Mouse (Mus musculus) frontal cortex, adult 2 months (tissue): ENCODE measurements around the gene Grm4. TPM values are rescaled to one million over a fixed set of nuclear protein-coding genes. Genes with fewer than 3 reads are reported as not detected.

ENCODE experiments used
- DNase-seq, 2 experiments: peaks; one replicate each; pipeline ENCODE4 v3.0.0; 2022; ENCODE audit warnings: low spot score in 1 of 2; ENCODE audit errors: extremely low spot score in 1 of 2
- polyA plus RNA-seq: library from polyadenylated mRNA; depleted of rRNA; stranded (reverse); fragments of >200 nt; gene quantifications from 2 replicates; pipeline ENCODE4 v1.2.3, GENCODE M21; 2012

The Grm4 gene
- polyA plus RNA-seq, 1 experiment, result 39.8 TPM

DNA sequence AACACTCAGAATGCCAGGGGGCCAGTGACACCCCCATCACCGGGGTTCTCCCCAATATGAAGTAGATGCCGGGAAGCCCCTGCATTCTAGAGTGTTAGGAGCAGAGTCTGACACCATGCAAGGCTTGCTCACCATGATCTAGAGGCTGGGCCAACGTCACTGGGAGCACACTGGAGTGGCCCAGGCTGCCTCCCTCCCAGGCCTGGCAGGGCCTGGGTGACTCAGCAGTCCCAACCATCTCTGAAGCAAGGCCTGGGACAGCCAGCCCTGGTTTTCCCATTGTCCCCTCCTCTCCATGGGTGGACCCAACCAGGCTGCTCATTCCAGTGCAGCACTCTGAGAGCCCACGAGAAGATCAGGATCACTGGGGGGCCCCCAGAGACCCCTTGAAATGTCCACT, 20.4 kb downstream of the Grm4 start:
- no peak for DNase-seq

DNA sequence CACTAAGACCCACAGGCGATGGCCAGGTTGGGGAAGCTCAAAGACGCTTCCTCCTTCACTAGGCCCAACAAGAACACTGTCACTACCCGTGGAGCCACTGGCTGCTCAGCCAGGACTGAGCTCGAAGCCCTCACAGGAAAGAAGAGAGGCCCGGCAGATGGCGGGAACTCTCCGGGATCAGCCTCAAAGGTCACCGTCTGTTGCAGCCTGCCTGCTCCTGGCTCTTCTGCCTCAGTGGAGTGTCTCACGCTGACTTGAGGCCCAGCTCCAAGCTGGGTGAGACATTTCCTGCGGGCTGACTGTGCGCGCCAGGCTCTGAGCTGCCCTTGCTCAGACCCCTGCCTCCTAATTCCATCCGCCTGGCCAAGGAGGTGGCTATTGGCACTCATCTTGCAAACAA, 22.1 kb downstream of the Grm4 start:
- no peak for DNase-seq

DNA sequence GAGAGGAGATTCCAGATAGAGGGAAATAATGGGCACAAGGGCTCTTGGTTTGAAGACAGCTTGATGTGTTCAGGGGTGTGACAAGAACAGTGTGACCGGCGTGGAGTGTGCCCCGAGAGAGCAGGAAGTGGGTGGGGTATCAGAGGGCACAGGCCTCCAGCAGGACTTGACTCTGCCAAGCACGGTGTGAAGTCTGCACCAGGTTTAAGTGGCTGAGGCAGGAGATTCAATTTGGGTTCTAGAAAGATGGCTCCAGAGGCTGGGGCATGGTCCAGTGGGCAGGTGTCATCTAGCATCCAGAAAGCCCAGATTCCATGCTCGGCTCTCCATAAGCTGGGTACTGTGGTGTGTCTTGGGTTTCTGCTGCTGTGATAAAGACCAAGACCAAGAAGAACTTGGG, 23.4 kb downstream of the Grm4 start:
- no peak for DNase-seq

DNA sequence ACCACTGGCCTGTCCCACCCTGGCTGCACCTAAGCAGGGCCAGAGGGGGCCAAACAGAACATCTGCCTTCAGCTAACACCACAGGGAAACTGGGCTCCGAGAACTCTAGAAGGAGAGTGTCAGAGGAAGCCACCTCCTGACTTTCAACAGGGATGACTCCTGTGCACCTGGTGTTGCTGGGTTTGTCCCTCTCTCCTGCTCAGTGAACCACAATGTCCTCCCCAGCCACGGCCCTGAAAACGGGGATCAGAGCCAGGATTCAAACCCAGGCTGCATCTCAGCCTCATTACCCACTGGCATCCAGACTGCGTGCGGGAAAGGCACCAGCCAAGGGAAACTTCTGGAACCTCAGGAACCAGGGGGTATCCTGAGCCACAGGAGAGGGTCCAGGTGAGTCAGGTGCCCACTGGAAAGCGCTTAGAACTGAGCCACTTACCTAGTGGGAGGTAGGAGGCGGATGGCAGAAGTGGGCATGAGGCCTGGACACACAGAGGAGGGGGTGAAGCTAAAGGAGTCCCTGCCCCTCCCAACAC, 26.1 kb downstream of the Grm4 start:
- no peak for DNase-seq

DNA sequence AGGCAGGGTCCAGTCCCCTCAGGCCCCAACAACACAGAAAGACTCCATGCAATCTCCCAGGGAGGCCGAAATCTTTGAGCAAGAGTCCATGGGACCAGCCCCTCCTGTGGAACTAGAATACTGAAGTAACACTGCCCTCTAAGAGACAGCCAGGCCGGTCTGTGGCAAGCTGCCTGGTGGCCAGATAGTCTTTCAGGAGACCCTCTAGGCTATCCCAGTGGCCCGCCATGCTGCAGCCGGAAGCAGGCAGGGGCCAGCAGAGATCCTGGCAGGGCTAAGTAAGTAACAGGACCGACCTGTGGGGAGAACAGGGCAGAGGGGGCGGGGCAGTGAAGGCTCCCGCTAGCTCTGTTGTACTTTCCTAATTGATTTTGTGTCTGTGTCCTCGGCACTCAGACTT, 27.2 kb downstream of the Grm4 start:
- no peak for DNase-seq

DNA sequence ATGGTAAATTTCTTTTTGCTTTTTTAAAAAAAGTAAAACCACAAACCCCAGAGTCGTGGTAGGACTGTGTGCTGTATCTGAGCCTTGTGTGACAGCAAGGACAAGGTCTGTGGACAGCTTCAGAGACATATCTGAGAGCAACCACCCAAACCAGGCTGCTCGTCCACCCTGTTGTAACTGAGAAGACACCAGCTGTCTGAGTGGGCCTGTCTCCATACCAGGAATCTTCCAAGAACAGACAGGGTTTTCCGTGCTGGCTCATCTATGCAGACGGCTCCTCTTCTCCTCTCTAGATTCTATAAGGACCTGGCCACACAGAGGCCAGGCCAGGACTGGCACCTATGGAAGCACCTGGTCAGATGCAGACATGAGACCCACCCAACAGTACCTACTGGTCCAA, 27.8 kb downstream of the Grm4 start:
- DNase-seq, result no peak

DNA sequence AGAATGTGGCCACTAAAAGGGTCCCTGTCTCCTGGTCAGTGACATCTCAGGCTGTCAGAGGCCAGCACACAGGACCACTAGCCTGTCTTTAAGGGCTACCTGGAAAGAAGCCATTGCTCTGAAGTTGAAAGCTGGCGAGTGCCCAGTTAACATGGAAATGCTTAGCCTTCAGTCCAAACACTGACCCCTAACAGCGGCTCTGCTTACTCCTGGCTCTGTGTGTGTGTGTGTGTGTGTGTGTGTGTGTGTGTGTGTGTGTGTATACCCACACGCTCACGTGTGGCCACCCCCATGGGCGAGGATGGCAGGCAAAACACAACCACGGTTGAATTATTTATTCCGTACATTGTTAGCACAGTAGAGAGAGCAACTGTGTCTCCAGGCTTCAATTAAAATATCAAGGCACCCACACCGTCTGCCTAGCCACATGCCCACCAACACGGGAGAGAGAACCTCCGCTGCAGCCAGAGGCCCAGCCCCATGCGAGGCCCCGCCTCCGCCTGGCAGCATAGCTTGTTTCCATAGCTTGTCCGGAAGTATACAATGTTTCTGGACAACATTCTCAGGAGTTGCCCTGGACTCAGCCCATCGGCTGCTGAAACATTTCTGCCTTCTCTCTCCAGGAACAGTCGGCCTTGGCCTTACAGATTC, 32.9 kb downstream of the Grm4 start:
- DNase-seq, result no peak

DNA sequence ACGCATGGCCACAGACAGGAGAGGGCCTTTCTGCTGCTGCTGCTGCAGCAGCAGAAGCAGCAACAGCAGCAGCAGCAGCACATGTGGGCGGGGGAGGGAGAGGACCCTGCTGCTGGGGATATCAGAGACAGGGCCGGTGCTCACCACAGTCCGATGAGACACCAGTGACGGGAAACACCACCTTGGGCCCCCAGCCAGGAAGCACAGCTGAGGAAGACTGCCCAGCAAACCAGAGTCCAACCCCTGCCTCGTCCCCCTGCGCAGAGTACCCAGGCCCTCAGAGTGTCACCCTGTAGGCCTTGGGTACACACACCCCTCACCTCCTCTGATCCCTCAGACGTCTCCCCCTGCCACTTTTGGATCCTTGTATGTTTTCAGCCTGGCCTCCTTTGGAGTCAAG, 35.3 kb downstream of the Grm4 start:
- no peak for DNase-seq

DNA sequence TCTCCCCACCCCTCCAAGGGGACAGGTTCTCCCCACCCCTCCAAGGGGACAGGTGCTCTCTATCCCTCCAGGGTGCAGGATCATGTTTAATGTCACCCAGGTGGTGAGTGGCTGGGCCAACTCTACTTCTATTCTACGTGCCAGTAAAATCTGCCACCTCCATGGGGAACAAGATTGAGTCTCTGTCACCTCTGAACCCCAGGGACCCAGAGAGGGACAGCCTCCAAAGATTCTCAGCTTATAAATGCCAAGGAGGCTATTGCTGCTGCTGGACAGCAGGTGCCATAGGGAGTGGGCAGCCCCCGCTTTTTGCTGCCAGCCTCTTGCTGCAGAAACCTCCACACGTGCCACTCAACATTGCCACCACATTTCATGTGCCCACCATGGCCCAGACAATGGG, 37.6 kb downstream of the Grm4 start:
- no peak for DNase-seq

DNA sequence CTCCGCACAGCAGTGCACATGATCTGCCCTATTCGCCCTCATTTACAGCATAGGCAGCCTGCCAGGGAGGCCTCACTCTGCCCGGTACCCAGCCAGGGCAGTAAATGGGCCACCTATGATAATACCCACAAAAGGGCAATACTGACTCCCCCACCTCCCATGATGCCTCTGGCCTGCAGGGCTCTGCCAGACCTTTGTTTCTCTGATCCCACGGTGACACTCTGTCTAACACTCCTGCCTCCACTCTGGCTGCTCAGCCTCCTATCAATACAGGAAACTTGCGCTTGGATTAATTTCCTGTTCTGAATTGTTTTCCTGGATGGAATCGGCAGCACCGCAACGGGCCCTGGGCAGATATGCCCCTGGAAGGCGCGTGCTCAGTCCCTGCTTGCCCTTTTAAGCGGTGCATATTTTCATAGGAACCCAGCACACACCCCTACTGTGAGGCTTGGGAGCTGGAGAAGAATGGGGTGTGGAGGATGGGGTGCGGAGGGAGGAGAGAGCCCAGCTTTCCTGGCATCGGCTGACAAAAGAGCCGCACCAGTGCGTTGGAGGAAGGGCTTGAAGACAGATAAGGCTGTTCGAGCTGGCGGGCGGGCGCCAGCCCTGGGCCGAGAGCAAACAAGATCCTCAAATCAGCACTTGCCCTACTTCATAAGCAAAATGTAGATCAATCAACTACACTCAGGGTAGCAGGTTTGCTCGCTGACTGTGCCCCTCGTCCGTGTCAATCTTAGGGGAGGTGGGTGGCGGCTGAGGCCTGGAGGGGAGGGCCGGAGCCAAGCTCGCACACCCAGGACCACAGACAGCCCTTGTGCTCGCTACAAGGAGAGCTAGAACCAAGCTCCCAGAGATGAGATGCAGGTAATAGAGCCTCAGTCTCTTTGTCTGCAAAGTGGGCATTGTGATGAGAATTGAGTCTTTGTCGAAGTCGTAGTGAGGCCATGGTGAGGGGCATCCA, 40.8 kb downstream of the Grm4 start:
- peak in 1 of 2 experiments; percentile 29 for DNase-seq

DNA sequence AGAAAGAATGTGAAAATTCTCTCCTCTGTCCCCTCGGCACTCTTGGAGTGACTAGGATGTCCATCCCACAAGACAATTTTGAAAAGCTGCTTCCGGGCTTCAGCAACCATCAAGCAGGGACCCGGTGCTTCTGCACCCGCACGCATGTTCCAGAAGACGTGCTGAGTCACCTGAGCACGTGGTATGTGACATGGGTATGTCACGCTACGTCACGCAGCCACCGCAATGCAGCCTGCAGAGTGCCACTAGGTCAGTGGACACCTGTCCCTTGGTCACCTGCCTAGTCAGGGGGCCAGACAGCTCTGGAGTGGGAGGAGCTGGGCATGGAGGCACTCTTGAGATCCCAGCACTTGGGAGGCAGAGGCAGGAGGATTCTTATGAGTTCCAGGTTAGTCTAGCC, 45.6 kb downstream of the Grm4 start:
- DNase-seq, result no peak

DNA sequence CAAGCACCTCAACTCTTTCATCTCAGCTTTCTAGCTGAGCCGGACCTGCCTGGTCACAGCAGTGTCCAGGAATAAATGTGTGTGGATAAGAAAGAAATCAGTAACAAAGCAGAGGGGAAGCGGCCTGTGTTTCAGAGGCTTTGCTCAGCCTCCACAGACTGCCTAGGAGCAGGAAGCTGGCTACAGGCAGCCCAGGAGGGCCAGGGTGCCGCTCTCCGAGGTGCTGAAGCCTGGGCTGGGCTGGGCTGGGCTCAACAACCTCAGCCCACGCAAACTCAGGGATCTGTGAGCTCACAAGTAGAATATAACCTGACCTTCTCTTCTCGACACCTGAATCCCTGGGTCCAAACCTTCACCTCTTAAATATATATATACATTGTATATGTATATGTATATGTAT, 54.6 kb downstream of the Grm4 start:
- no peak for DNase-seq

DNA sequence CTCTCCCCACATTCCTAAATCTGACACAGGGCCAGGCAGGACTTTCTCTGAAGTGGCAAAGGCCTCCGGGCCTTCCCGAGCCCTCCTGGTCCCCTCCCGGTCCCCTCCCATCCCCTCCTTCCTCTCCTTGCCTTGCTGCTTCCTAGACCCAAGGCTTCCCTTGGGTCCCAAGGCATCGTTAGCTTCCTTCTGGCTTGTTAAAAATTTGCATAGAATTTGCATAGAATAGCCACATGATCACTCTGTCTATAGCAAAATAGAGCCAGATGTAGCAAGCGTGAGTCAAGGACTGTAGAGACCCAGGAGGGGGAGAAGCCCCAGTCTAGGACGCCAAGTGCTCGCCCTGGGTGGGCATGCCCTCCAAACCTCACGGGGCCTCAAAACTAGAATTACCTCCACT, 55.3 kb downstream of the Grm4 start:
- no peak for DNase-seq

DNA sequence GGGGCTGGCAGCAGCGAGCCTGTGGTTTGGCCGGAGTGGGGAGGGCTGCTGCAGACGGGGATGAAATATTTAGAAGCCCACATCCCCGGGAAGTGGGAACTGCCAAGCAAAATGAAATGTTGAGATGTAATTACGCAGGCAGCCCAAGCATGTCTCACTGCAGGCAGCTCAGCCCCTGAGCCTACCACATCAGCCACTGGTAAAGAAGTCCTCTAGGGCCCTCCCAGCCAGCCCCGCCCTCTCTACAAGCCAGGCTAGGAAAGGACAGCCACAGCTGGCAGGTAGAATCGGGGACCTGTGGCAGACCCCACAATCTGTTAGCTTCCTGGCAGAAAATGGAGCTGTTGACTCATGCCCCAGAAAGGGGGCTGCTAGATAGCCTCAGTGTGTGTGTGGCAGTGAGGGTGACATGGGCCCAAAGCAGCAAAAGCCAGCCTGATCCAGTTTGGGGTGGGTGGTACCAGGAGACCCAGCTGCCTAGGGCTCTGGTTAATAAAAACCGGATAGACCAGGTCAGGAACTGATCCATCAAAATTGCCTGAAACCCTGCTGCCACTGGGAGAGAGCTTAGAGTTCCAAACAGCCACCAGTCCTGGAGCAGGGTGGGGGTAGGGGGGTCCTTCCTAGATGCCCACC, 56.8 kb downstream of the Grm4 start:
- no peak for DNase-seq

DNA sequence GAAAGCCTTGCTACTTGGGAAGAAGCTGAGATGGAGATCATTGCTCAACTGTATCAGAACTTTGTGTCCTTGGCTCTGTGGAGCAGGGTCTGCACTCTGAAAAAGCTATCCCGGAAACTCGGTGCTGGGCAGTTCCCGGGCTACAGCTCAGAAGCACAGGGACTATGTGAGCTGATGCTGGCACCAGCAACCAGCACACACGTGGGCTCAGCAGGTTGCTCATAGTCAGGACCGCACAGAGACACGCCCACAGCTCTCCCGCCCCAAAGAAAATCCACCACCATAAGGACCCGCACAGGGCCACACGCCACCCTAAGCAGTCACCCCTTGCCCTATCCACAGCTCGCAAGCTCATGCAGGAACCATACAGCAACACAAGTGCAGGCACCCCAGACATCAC, 61.2 kb downstream of the Grm4 start:
- DNase-seq, result no peak

DNA sequence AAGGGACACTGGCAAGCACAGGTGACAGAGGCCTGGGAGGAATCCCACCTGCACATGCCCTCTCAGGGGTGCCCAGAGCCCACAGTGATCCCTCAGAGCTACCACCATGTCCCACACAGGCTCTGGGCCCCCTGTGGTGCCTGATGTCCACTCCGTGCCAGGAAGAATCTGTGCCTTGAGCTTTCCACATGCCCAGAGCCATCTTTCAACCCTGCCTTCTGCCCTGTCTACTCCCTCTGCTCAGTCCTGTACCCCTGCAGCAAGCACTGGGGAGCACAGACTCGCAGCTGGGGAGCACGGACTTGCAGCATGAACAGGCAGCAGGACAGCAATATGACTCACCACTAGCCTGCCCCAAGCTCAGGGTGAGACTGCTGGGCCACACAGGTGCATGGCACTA, 62.0 kb downstream of the Grm4 start:
- no peak for DNase-seq

DNA sequence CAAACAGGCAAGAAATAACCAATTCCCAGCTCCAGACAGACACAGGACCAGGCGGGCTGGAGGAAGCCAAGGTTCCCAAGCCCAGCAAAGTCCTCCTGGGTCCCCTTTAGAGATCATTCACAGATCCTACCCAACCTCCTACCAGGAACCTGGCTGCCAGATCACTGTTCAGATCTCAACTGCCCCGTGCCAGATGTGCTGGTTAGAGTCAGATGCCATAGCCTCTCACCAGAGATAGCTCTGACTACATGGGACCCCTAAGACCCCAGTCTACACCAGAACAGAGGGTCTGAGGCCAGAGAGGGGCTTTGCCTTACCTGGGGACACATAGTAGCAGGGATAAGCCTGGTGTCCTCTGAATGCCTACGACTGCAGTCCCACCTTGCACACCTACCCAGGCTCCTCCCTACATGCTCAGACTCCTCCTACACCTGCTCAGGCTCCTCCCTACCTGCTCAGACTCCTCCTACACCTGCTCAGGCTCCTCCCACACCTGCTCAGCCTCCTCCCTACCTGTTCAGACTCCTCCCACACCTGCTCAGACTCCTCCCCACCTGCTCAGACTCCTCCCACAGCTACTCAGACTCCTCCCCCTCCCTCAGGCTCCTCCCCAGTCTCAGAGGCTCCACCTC, 63.2 kb downstream of the Grm4 start:
- no peak for DNase-seq

DNA sequence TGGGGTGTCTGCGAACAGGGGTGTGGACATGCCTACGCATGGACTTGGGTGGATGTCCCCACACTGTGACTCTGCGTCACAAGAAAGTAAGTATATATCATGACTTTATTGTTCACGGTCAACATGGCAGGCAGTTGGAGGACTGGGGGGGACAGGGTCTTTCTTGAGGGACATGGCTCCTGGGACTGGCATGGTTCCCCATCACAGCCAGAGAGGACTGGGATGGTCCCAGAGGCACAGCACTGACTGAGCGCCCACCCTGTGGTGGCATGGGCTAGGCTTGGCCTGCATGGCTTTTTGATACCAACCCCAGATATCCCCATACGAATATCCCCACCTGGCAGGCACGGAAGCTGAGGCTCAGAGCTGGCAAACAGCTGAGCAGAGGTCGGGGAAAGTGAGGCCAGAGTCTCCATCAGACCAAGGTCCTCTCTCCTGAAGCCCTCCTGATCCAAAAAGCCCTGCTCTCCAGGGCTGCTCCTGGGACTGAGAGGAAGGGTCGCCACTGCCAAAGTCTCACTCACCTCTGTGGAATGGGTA, 64.1 kb downstream of the Grm4 start:
- DNase-seq, result no peak

DNA sequence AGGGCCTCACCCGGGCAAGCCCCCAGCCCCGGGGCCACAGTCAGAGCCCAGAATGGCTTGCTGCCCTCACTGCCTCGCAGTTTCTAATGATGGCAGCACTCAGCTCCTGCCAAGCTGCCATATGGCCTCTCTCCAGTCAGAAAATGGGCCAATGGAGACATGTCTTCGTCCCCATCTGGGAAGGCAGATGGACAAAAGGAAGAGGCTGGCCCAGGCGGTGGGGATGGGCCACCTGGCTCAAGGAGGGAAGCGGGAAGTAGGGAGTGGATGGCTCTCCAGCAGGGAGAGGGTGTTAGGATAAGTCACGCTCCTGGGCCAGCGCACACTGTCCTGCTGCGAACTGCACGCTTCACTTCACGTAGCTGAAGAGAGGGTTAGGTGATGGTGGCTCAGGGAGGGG, 64.8 kb downstream of the Grm4 start:
- DNase-seq, result peak in 1 of 2 experiments; percentile 21

DNA sequence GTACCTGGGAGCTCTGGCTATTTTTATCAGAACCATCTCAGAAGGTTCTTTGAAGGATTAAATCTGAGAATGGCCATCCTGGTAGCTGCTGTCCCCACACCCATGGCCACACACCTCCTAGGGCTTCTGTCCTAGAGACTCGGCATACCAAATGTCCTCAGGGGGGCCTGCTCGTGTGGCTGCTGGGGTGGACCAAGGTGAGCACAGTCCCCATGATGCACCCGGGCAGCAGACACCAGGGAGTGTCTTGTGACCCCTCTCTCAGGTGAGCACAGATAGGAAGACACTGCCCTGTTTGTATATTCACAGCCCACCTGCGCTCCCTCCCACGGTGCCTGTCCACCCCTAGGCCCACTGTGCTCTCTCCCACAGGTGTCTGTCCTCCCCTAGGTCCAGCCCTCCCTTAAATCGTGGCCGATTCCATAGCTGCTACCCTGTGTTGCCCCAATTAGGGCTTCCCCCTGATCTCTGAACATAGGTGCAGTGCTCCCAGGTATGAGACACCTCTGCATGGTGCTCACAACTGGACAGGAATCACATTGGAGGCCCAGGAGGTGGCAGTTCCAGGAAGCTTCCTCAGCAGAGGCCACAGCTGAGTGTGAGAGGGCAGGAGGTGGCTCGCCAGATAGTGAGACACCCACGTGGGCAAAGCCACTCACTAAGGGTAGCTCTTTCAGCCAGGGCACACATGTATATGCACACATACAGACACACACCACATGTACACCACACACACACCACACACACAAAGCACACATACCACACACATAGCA, 66.0 kb downstream of the Grm4 start:
- no peak for DNase-seq
